Mouse (Mus musculus) layer of hippocampus, postnatal 25 days (tissue): Measurements from ENCODE around the gene Arhgef3. TPM values are rescaled to one million over a fixed set of nuclear protein-coding genes. Genes with fewer than 3 reads are reported as not detected.
"Not testable (repeated sequence)": the region's sequence is repeated elsewhere in the genome, so short reads cannot be mapped to it uniquely, and the experiment has no call there.

Experiments
- DNase-seq, 2 experiments: peaks; one replicate each; pipeline ENCODE4 v3.0.0; 2022; ENCODE audit warnings: mixed read lengths in 2 of 2, low spot score in 1 of 2; ENCODE audit errors: extremely low spot score in 1 of 2
- total RNA-seq, 2 experiments: library from RNA; stranded (reverse); gene quantifications; 2 replicates each; pipeline ENCODE4 v1.2.3; 2021

Gene Arhgef3
- total RNA-seq, 2 experiments from 2014 or later, result 61.4 to 77.2 TPM

- no peak for DNase-seq
These were observed 131.7 kb downstream of the Arhgef3 start for GRCm38 (mm10) chr14:27246424-27246823.

- DNase-seq, result not testable (repeated sequence)
These were observed 132.2 kb downstream of the Arhgef3 start for GRCm38 (mm10) chr14:27246948-27247347.

GRCm38 (mm10) chr14:27249121-27249520 is 134.4 kb downstream of the Arhgef3 start:
- no peak for DNase-seq

GRCm38 (mm10) chr14:27250281-27250789 is 135.6 kb downstream of the Arhgef3 start:
- no peak for DNase-seq

- no peak for DNase-seq
These were observed 138.7 kb downstream of the Arhgef3 start for GRCm38 (mm10) chr14:27253391-27253790.

- no peak for DNase-seq
These were observed 147.7 kb downstream of the Arhgef3 start for GRCm38 (mm10) chr14:27262349-27262748.

- no peak for DNase-seq
These were observed 151.9 kb downstream of the Arhgef3 start for GRCm38 (mm10) chr14:27266601-27267000.

GRCm38 (mm10) chr14:27268137-27268536 is 153.4 kb downstream of the Arhgef3 start:
- DNase-seq, result no peak

GRCm38 (mm10) chr14:27268986-27269700 is 154.4 kb downstream of the Arhgef3 start:
- DNase-seq, result peak in 1 of 2 experiments; percentile 23

- peak in 1 of 2 experiments; percentile 30 for DNase-seq
These were observed 155.1 kb downstream of the Arhgef3 start for GRCm38 (mm10) chr14:27269836-27270235.

GRCm38 (mm10) chr14:27270466-27270865 is 155.8 kb downstream of the Arhgef3 start:
- DNase-seq, result no peak

- DNase-seq, result no peak
These were observed 156.8 kb downstream of the Arhgef3 start for GRCm38 (mm10) chr14:27271371-27272071.

GRCm38 (mm10) chr14:27272072-27272834 is 157.6 kb downstream of the Arhgef3 start:
- no peak for DNase-seq

- no peak for DNase-seq
These were observed 158.1 kb downstream of the Arhgef3 start for GRCm38 (mm10) chr14:27272835-27273138.

GRCm38 (mm10) chr14:27273169-27273568 is 158.5 kb downstream of the Arhgef3 start:
- no peak for DNase-seq

GRCm38 (mm10) chr14:27277259-27277658 is 162.6 kb downstream of the Arhgef3 start:
- no peak for DNase-seq

GRCm38 (mm10) chr14:27280201-27280890 is 165.6 kb downstream of the Arhgef3 start:
- no peak for DNase-seq

GRCm38 (mm10) chr14:27283956-27284355 is 169.3 kb downstream of the Arhgef3 start:
- no peak for DNase-seq

- no peak for DNase-seq
These were observed 171.5 kb downstream of the Arhgef3 start for GRCm38 (mm10) chr14:27286202-27286601.

- no peak for DNase-seq
These were observed 174.4 kb downstream of the Arhgef3 start for GRCm38 (mm10) chr14:27289053-27289452.
